Mouse (Mus musculus) left cerebral cortex, postnatal 14 days (tissue): ENCODE results near the gene Syn3. TPM values are rescaled to one million over a fixed set of nuclear protein-coding genes. Genes with fewer than 3 reads are reported as not detected.
A peak's percentile ranks its signal among the peaks of the same experiment; 100 is the strongest.

Experiments
- DNase-seq, 2 experiments: peaks; one replicate each; pipeline ENCODE4 v3.0.0; 2021 to 2022; ENCODE audit warnings: low spot score in 2 of 2, mixed read lengths in 1 of 2
- intact Hi-C: fragments of 180-260 bp; cut with DNase I; formaldehyde crosslinking; loops from one replicate; pipeline ENCODE4 v1.15.1; 2025
- total RNA-seq, 2 experiments: library from RNA; stranded (reverse); gene quantifications; 2 replicates each; pipeline ENCODE4 v1.2.3; 2021

The Syn3 gene
- total RNA-seq, 2 experiments from 2014 or later = 29.9 to 32.0 TPM

DNA sequence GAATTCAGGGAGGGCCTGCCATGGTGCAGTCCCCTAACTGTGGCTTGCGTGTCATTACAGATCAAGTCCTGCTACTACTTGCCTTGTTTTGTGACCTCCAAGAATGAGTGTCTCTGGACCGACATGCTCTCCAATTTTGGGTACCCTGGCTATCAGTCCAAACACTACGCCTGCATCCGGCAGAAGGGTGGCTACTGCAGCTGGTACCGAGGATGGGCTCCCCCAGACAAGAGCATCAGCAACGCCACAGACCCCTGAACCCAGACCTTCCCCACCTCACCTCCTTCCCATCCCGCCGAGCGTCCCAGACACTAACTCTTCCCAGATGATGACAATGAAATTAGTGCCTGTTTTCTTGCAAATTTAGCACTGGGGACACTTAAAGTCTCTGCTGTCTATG lies 153.1 kb downstream of the Syn3 start:
- intact Hi-C loops = no loop called here
- no peak for DNase-seq

DNA sequence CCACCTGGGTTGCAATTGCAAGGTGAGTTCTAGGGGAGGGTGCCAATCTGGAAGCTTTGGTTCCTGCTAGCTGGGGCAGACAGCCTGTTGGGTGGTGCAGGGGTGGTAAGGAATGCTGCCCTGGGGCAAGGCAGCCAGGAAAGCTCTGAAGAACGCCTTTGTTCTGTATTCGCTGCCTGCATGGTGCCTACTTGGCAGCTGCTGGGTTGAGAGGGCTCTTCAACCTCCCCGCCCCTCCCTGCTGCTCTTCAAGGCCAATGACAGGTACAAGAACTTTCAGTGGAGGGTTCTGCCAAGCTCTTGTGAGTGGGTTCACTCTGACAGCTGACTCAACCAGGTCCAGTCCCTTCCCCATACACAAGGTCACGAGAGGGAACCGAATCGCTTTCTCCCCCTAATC lies 154.0 kb downstream of the Syn3 start:
- DNase-seq = no peak
- intact Hi-C loops = no loop called here

DNA sequence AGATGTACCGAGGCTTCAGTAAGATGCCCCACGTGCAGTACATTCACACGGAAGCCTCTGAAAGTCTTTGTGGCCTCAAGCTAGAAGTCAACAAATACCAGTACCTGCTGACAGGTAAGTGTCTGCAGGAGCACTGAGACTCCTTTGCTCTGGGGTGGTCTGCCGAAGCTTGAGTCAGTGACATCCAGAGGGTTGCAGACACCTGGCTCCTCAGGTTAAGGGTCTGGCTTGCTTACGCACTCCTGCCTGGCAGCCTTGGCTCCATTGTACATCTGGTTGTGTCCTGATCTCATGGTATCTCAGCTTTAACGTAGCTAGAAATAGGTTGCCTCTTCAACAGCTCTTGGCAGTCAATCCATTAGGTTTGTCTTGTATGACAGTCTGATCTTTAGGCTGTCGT lies 154.8 kb downstream of the Syn3 start:
- intact Hi-C loops = no loop called here
- DNase-seq = no peak

DNA sequence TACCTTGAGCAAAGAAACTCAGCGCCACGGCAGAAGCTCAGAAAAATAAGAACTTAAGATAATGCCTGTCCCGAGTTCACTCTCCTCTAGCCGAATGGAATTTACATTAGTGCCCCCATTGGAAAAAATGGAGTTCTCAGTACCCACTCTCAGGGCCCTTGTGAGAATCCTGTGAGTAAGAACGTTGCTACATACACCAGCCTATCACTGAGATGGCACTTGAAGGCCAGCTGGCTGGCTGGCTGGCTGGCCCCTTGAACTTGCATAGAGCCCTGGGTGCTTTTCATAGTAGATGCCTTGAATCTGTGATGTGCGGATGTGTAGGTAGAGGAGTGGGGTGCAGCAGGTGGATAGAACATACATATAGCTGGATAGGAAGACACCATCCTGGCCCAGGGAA lies 155.3 kb downstream of the Syn3 start:
- no peak for DNase-seq
- intact Hi-C loops = no loop called here

DNA sequence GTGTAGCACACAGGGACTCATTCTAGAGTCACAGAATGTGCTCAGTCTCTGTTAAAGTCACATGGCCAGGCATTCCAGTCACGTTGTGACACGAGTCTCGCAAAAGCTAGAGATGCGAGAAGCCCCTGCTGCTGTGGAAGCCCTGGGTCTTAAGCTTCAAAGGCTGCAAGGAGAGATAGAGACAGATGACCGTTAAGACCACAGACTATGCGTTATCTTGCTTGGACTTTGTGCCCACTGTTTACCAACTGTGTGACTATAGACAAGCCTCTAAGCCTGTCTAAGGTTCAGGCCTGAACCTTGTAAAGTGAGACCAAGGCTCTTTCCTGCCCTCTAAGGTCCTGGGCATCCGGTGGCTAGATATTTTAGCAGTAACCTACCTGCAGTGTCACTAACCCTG lies 156.0 kb downstream of the Syn3 start:
- intact Hi-C loops = no loop called here
- no peak for DNase-seq

DNA sequence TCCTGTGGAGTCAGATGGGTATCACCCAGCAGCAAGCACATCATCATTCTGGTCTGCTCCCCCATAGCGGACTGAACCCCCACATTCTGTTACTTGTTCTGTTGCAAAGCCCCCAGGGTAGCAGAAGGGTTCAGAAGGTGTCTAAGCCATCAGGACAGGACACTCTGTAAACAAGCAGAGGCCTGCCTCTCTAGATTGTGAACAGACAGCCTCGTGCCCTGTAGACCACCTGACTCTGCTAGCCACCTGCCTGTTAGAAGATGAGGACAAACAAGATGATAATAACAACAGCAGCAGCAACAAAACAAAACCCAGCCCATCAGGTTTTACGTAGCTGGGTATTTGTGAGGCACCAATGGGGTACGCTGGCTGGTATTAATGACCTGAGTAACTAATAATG lies 156.5 kb downstream of the Syn3 start:
- intact Hi-C loops = no loop called here
- DNase-seq = no peak

DNA sequence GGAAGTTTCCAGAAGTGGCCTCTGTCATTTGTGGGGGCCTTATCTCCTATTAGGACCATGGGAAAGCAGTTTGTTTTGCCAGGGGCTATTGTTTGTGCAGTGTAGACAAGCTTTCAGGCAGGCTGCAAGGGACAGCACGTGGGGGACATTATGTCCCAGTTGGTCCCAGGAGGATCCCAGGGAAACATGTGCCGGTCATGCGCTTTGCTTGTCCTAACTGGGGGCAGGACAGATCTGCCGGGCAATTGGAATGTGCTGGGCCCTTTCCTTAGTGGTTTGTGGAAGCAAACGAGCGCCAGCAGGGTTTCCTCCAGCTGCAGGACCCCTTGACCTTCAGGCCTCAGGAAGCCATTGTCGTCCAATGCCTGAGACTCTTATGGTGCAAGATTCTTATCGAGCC lies 157.1 kb downstream of the Syn3 start:
- DNase-seq = no peak
- intact Hi-C loops = no loop called here

DNA sequence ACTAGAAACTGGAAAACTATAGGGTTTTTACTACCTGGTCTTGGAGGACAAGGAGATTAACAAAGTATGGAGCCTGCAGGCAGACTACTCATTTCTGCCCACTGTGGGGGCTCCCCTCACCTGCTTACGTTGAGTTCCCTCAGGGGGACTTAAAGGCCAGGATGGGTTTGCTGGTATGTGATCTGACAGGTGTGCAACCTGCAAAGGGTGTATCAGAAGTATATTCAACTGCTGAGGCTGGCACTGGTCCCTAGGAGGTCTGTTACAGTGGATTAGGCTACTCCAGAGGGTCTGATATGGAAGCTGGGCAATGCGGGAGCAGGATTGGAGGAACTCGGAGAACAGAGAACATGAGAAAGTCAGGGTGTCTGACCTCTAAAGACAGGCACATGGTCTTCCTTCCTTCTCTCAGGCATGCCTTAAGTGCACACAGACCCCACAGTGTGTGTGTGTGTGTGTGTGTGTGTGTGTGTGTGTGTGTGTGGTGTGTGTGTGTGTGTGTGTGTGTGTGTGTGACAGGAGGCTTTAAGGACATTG lies 157.6 kb downstream of the Syn3 start:
- DNase-seq = no peak
- intact Hi-C loops = no loop called here

DNA sequence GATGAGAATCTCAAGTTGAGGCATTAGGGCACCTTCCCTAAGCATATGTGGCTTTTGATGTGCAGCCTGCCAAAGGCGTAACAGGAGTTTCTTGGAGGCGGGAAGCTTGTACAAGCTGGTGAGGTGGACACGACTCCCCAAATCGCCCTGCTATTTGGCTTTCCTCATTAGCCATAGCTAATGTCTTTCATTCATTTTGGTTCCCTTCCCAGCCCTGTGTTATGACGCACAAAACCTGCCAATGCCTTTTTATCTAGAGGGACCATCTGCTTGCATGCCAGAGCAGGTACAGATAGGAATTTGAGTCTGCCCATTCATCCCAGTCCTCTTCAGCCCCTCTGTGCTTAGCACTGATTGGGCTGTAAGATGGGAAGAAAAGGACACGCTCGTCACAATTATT lies 158.3 kb downstream of the Syn3 start:
- intact Hi-C loops = no loop called here
- DNase-seq = no peak

DNA sequence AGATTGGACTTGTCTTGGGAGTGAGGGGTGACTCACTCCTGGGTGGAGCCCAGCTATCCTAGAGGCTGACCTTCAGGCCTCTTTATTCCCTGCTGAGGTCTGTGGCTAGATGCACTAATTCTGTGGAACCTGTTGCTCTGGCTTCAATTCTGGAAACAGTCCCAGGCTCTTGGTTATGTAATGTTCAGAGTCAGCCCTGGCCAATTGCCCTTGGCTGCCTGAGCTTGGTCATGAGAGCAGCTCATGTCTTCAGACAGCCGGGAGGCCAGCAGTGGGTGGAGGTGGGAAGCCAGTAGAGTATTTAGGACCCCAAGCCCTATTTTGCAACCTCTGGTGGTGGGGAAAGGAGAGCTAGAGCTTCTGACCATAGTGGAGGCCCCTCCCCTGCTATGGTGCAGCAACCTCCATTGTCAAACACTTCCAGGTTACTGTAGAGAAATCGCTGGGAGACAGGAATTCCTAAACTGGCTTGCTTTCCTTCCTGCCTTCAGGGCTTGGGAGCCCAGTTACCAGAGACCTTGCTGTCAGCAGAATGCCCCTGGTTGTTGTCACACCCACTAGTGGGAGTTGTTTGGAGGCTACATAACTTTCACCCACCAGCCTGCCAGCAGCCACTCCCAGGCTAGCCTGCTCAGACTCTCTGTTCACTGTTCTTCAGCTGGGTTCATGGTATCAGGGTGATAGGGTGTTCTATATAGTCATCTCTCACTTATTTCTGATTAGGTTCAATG lies 158.9 kb downstream of the Syn3 start:
- intact Hi-C loops = no loop called here
- peak; percentile 70 to 87 for DNase-seq

DNA sequence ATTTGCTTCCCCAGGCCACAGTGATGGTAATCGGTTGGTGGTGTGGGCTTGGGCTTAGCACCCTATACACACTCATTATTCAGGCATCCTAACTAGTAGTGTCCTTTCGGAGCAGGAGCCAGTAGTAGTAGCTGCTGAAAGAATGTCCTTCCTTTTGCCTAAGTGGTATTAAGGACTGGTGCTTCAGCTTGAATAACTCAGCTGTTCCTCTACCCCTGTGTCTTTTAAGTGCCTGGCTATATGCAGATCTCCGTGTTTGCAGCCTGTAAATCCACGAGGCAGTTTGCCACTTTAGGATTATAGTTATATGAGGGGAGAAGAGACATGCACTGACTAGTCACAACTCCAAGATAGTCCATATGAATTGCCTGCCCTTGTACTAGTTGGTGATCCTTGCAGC lies 159.6 kb downstream of the Syn3 start:
- no peak for DNase-seq
- intact Hi-C loops = no loop called here

DNA sequence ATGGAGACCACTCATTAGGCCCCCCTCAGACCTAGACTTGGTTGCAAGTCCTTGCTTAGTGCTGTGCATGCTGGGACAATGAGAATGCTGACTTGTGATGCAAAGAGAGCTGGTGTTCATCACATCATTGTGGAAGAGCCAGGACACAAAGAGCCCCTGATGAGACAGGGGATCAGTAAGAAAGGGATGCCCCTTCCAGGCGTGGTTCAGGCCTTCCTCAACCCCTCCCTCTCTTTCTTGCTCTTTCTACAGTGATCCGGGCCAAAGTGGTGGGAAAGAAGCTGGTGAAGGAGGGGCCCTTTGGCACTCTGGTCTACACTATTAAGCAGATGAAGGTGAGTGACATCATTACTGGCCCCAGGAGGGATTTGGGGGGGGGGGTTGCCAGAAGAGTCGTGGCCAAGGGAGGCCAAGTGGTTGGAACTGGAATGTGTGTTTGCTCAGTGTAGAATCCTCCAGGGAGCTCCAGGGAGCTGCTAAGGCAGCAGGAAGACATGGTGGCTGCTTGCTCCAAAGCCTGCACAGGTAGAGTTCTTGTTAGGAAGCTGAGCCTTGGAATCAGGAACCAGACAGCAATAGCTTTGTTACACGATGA lies 160.5 kb downstream of the Syn3 start:
- DNase-seq = no peak
- intact Hi-C loops = no loop called here

DNA sequence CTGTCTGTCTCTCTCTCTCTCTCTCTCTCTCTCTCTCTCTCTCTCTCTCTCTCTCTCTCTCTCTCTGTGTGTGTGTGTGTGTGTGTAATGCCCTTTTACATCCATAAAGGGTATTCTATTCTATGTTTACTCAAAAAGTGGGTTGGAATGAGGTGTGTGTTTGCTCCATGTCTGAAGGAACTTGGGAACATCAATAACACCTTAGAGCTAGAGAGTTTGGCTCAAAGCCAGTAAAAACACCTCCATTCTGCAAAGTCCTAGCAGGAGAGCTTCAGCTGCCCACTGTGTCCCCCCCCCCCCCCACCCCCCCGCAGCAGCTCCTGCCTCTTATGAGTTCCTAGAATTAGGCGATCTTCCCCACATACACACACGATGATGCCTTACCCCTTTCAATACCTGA lies 161.5 kb downstream of the Syn3 start:
- intact Hi-C loops = no loop called here
- no peak for DNase-seq

DNA sequence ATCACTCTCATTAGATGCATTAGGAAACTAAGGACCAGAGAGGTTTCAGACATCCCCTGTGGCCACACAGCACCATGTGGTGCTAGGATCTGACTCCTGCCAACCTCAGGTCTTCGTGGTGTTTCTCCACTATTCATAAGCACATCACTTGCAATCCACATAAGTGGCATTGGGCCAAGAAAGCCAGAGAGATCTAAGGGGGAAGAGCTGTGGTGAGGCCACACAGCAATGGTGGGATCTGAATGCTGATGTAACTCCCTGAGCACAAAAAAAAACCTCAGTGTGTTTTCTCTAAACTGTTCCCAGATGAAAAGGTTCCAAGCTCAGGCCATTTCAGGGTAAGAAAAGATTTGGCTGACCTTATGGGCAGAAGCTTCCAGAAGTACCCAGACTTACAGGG lies 162.2 kb downstream of the Syn3 start:
- intact Hi-C loops = no loop called here
- no peak for DNase-seq

DNA sequence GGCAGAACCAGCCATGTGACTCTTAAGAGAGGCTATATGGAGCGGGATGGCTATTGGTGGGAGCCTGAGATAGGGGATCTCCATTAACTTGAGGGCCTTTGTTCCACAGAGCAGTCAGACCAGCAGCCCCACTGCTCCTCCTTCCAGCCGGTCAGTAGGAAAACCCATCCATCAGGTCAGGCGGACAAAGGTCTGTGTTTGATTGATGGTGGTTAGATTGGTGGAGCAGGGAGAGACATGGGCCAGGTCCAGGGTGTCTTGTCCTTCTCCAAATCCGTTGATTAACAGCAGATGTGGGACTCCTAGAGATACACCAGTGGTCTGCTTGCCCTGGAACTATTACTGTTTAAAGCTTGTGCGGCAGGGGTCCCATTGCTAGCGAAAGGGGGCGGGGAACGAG lies 164.1 kb downstream of the Syn3 start:
- no peak for DNase-seq
- intact Hi-C loops = no loop called here

DNA sequence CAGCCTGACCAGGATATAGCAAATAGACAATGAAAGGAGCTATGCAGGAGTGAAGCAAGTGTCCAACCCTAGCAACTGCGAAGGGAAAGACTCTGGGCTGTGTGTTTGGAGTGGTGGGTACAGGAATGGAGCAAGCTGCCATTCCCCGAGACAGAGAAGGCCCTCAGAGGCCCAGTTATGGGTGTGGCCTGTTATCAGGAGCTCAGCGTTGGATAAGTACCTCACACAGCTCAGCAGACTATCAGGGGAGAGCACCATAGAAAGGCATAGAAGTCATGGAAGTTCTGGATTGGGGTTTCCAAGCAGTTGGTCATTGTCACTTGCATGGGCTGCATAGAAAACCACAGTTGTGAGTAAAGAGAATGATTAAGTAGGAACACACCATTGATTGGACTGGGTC lies 165.8 kb downstream of the Syn3 start:
- intact Hi-C loops = no loop called here
- no peak for DNase-seq

DNA sequence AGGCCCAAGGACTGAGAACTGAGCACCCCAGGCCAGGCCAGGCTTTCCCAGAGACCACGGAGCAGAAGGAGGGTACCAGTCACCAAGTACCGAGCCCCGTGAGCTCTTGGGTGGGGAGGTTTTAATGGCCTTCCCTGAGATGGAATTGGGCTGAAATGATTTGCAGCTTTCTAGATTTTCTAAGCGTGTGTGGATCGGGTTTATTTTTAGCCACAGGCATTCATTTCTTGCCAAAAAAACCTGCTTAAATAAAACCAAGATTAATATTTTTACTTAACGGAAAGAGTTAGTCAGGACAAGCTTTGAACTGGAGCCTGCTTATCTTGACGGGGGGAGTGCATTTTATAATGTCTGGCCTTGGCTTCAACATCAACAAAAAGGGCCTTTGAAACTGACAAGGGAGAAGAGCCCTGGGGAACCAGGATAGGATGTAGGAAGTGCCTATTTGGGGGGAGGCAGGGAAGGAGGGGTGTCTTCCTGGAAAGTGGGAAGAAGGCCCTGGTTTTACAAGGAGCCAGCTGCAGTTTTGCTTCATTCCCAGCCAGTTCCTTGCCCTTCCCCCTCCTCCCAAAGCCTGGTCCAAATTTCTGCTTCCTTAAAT lies 166.9 kb downstream of the Syn3 start:
- intact Hi-C loops = no loop called here
- peak in 1 of 2 experiments; percentile 25 for DNase-seq

DNA sequence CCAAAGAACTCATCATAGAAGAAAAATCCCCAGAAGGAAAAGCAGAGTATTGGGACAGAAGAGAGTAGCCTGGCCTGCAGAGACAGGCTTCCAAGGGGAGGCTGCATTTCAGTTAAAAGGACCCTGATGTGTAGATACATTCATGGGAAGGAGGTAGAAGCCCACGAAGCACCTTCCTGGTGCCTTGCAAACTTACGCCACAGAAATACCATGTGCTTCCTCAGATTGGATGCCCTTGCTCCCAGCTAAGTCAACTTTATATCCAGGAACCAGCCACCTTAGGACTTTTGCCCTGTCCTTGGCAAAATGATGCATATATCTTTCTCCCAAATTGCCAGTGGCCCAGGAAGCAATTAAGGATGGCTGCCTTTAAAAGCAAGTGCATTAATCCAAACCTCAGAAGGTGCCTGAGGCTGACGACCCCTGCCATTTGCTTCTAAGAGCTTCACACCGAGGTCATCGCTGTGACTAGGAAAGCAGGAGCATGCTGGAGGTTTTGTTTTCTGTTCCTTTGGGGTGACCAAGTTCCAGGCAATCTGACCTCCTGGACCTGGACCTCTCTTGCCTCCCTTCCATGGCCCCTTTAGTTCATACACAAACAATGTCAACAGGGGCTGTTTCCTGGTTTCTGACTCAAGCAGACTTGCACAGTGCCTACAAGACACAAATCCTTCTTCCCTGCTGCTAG lies 167.6 kb downstream of the Syn3 start:
- no peak for DNase-seq
- intact Hi-C loops = no loop called here

DNA sequence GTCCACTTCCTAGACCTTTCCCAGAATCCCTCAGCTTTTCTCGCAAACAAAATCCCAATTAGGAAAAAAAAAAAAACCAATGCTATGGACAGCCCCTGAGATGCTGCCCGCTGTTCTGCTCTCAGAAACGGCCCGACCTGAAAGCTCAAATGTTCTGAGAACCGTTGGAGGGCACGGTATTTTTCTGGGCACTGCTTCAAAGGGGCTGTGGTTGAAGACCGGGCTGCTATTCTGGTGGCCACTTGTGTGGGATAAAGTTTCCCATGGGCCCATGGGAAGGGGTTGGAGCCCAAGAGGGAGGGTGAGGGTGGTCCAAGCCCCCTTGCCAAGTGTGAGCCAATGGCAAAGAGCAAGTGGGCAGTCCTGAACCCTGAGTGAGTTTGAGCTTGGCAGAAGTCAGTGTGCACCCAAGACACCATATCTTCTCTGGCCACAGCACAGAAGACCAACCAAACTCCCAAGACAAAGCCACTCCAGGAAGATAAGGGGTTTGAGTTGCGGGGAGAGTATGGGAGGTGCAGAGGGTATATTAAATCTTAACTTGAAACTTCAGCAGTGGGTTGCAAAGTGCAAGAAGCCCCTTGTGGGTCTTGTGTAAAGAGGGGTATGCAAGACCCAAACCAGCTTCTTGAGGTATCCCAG lies 169.3 kb downstream of the Syn3 start:
- intact Hi-C loops = no loop called here
- DNase-seq = no peak

DNA sequence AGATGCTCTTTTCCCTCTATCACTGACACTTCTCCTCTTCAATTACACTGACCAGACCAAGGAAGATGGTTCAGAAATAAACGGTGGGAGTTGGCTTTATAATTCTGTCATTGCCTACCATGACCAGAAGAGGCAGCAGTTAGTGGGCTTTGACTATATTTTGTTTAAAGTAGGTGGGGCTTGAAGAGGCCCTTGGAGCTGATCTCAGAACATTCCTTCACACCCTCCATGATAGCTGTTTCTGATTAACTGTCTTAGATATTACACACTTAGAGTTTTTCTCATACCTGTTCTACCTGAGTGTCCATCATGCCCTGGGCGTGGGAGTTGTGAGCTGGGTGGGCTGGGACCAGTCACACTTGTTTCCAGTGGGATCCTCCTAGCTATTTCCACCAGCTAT lies 170.0 kb downstream of the Syn3 start:
- intact Hi-C loops = no loop called here

More for the DNA sequence above, 170.0 kb downstream of the Syn3 start:
- DNase-seq = no peak
